Mouse (Mus musculus): ENCODE measurements around the gene Cacna1a.

- TF ChIP-seq CTCF (IDR thresholded peaks at IDR 0.05; ENCODE audit: control insufficient read depth, insufficient read depth, low read length) (no peak), POLR2A (IDR thresholded peaks at IDR 0.05; ENCODE audit: borderline replicate concordance, control insufficient read depth, low read depth, low read length) (no peak)
Observed at GRCm38 (mm10) chr8:84338493-84338892, 49.7 kb upstream of the Cacna1a start.
